Comparison of ENCODE assay signal across 26 mouse cellular contexts in genomic region chr1:187531349-187531922, GRCm38 (mm10).
DNase-seq lines count a peak whose midpoint lies in the region; ATAC-seq and TF ChIP-seq lines count a peak whose summit lies in the region.
"Had no signal": no experiment of that assay in that cellular context is flagged by ENCODE, and none has a peak within 500 bp of the region (broad histone marks: within the 10 kb centered on the region; RNA-seq: fewer than 3 reads in every experiment).

No protein-coding gene starts in this region.

- H3K9ac ChIP-seq in kidney, postnatal 0 days (ENCODE audit: low read depth, low read length) = no peak overlapping the region
- H3K9ac ChIP-seq: embryonic facial prominence, embryonic 13.5 days; heart, embryonic 13.5 days; hindbrain, embryonic 15.5 days; limb, embryonic 13.5 days; lung, embryonic 15.5 days; neural tube, embryonic 12.5 days had no signal

- no peaks in the 10 kb centered on the region for H3K36me3 ChIP-seq in kidney, postnatal 0 days (ENCODE audit: insufficient read depth, low read length)
- H3K36me3 ChIP-seq: embryonic facial prominence, embryonic 13.5 days; forebrain, embryonic 10.5 days; heart, embryonic 13.5 days; hindbrain, embryonic 15.5 days; limb, embryonic 13.5 days; lung, embryonic 15.5 days; midbrain, embryonic 10.5 days; neural tube, embryonic 12.5 days had no signal

- ATAC-seq in kidney, postnatal 0 days (replicated peaks; ENCODE audit: low FRiP score, low read depth) = peak; percentile 88
- no peak for ATAC-seq in inflammation-experienced regulatory T-cells, adult 6 months
- ATAC-seq: CD4-positive, CD25-positive, alpha-beta regulatory T cell, adult 4 months; forebrain, embryonic 16.5 days; midbrain, embryonic 16.5 days had no signal

- peak overlapping the region; percentile 31; the same call in 1 of the 2 replicates for H3K27ac ChIP-seq in kidney, postnatal 0 days
- H3K27ac ChIP-seq: embryonic facial prominence, embryonic 13.5 days; forebrain, embryonic 10.5 days; heart, embryonic 13.5 days; hindbrain, embryonic 15.5 days; limb, embryonic 13.5 days; lung, embryonic 15.5 days; midbrain, embryonic 10.5 days; neural tube, embryonic 12.5 days had no signal

- WGBS in kidney, postnatal 0 days = 47% methylated on average over 9 of the region's 9 CpGs

- no peaks in the 10 kb centered on the region for H3K9me3 ChIP-seq in kidney, postnatal 0 days (replicated peaks; ENCODE audit: low read length)
- H3K9me3 ChIP-seq: embryonic facial prominence, embryonic 13.5 days; forebrain, embryonic 10.5 days; heart, embryonic 13.5 days; hindbrain, embryonic 15.5 days; limb, embryonic 13.5 days; lung, embryonic 15.5 days; midbrain, embryonic 10.5 days; neural tube, embryonic 12.5 days had no signal

- DNase-seq in kidney, adult 11 months = peak; percentile 85
- DNase-seq in kidney, adult 8-10 months = peak; percentile 48 to 84
- DNase-seq in kidney, postnatal 0 days (ENCODE audit: low spot score) = peak; percentile 24
- peak; percentile 37 to 60 for DNase-seq in kidney, postnatal 4 days
- DNase-seq in gastrocnemius, postnatal 36 days = no peak
- DNase-seq in layer of hippocampus, postnatal 25 days (ENCODE audit: extremely low spot score in 1 of 2, low spot score in 1 of 2) = no peak
- DNase-seq: adrenal gland, adult 2 months; cerebellum, adult 11 months; cerebellum, adult 9-11 months; heart, postnatal 10 days; layer of hippocampus, adult 9-11 months; thymus, postnatal 4 days had no signal

- H3K4me3 ChIP-seq in kidney, postnatal 0 days (replicated peaks; ENCODE audit: low read depth, low read length) = no peak overlapping the region
- H3K4me3 ChIP-seq: embryonic facial prominence, embryonic 13.5 days; forebrain, embryonic 10.5 days; heart, embryonic 13.5 days; hindbrain, embryonic 15.5 days; limb, embryonic 13.5 days; lung, embryonic 15.5 days; midbrain, embryonic 10.5 days; myocyte; neural tube, embryonic 12.5 days had no signal

- intact Hi-C loops in gastrocnemius, postnatal 36 days (cut with DNase I) = no loop called here

- TF ChIP-seq CTCF in kidney, postnatal 0 days (IDR thresholded peaks at IDR 0.05; ENCODE audit: low read depth) = no peak

- H3K4me2 ChIP-seq in kidney, postnatal 0 days (ENCODE audit: low read length) = no peak overlapping the region
- H3K4me2 ChIP-seq: embryonic facial prominence, embryonic 13.5 days; heart, embryonic 13.5 days; hindbrain, embryonic 15.5 days; limb, embryonic 13.5 days; liver, embryonic 11.5 days; lung, embryonic 15.5 days; neural tube, embryonic 12.5 days had no signal

- no peaks in the 10 kb centered on the region for H3K27me3 ChIP-seq in kidney, postnatal 0 days (ENCODE audit: insufficient read depth, low read length)
- H3K27me3 ChIP-seq: embryonic facial prominence, embryonic 13.5 days; heart, embryonic 13.5 days; hindbrain, embryonic 15.5 days; limb, embryonic 13.5 days; lung, embryonic 15.5 days; neural tube, embryonic 12.5 days had no signal

- H3K4me1 ChIP-seq in kidney, postnatal 0 days (replicated peaks; ENCODE audit: insufficient read depth, low read length) = no peaks in the 10 kb centered on the region
- H3K4me1 ChIP-seq: embryonic facial prominence, embryonic 13.5 days; heart, embryonic 13.5 days; hindbrain, embryonic 15.5 days; limb, embryonic 13.5 days; lung, embryonic 15.5 days; neural tube, embryonic 12.5 days had no signal

Comparison
In these comparisons a context has a peak if more than half of its experiments do, and no peak if none do; other contexts are left out.
1. DNase-seq: peak in kidney, adult 11 months (single experiment), kidney, adult 8-10 months (2 of 2), kidney, postnatal 0 days (single experiment) and kidney, postnatal 4 days (2 of 2); none in gastrocnemius, postnatal 36 days (0 of 2) and layer of hippocampus, postnatal 25 days (0 of 2).